Mouse (Mus musculus): ENCODE measurements around the gene Creb1. TPM values are rescaled to one million over a fixed set of nuclear protein-coding genes. Genes with fewer than 3 reads are reported as not detected.
"Not testable (repeated sequence)": the region's sequence is repeated elsewhere in the genome, so short reads cannot be mapped to it uniquely, and the experiment has no call there.

Gene Creb1
- total RNA-seq, 2 experiments from 2014 or later, result 31.2 to 36.9 TPM

- intact Hi-C loops (cut with DNase I), result loop anchor here (10.0 kb wide), 2 partner anchors 161 to 409 kb away; partner anchors contain the start of genes Ccnyl1 and Klf7
- peak; percentile 64 to 66 for DNase-seq
Measured at GRCm38 (mm10) chr1:64533471-64534443, 1.3 kb downstream of the Creb1 start.

- intact Hi-C loops (cut with DNase I), result loop anchor here (10.0 kb wide), 2 partner anchors 156 to 414 kb away; partner anchors contain the start of genes Ccnyl1 and Klf7
- DNase-seq, result no peak
Measured at GRCm38 (mm10) chr1:64538837-64539367, 6.5 kb downstream of the Creb1 start.

- DNase-seq, result no peak
- intact Hi-C loops (cut with DNase I), result loop anchor here (1.0 kb wide), 1 partner anchor 875 kb away; no protein-coding TSS in a partner anchor
Measured at GRCm38 (mm10) chr1:64543750-64544149, 11.3 kb downstream of the Creb1 start.

GRCm38 (mm10) chr1:64546070-64546469 is 13.6 kb downstream of the Creb1 start:
- no peak for DNase-seq
- intact Hi-C loops (cut with DNase I), result no loop called here

- intact Hi-C loops (cut with DNase I), result no loop called here
- no peak for DNase-seq
Measured at GRCm38 (mm10) chr1:64549380-64549779, 16.9 kb downstream of the Creb1 start.

- intact Hi-C loops (cut with DNase I), result no loop called here
- DNase-seq, result no peak
Measured at GRCm38 (mm10) chr1:64551908-64552307, 19.5 kb downstream of the Creb1 start.

- DNase-seq, result no peak
- intact Hi-C loops (cut with DNase I), result no loop called here
Measured at GRCm38 (mm10) chr1:64560105-64560504, 27.7 kb downstream of the Creb1 start.

- no peak for DNase-seq
- intact Hi-C loops (cut with DNase I), result no loop called here
Measured at GRCm38 (mm10) chr1:64568206-64568605, 35.8 kb downstream of the Creb1 start.

GRCm38 (mm10) chr1:64576022-64576421 is 43.6 kb downstream of the Creb1 start:
- intact Hi-C loops (cut with DNase I), result no loop called here
- DNase-seq, result no peak

- intact Hi-C loops (cut with DNase I), result no loop called here
Measured at GRCm38 (mm10) chr1:64576732-64577131, 44.3 kb downstream of the Creb1 start.

GRCm38 (mm10) chr1:64577911-64578310 is 45.5 kb downstream of the Creb1 start:
- DNase-seq; intact Hi-C loops (cut with DNase I): not testable (repeated sequence)

More at GRCm38 (mm10) chr1:64576732-64577131, 44.3 kb downstream of the Creb1 start:
- no peak for DNase-seq

- DNase-seq, result no peak
- intact Hi-C loops (cut with DNase I), result no loop called here
Measured at GRCm38 (mm10) chr1:64578801-64579200, 46.4 kb downstream of the Creb1 start.

- intact Hi-C loops (cut with DNase I), result no loop called here
- no peak for DNase-seq
Measured at GRCm38 (mm10) chr1:64598926-64599325, 66.5 kb downstream of the Creb1 start.

GRCm38 (mm10) chr1:64600413-64601077 is 68.1 kb downstream of the Creb1 start:
- intact Hi-C loops (cut with DNase I), result no loop called here
- DNase-seq, result no peak

GRCm38 (mm10) chr1:64601242-64601842 is 68.9 kb downstream of the Creb1 start:
- intact Hi-C loops (cut with DNase I), result no loop called here
- no peak for DNase-seq

- intact Hi-C loops (cut with DNase I), result no loop called here
- no peak for DNase-seq
Measured at GRCm38 (mm10) chr1:64603381-64603780, 70.9 kb downstream of the Creb1 start.

- intact Hi-C loops (cut with DNase I), result no loop called here
- DNase-seq, result no peak
Measured at GRCm38 (mm10) chr1:64609145-64609544, 76.7 kb downstream of the Creb1 start.

GRCm38 (mm10) chr1:64609976-64610375 is 77.5 kb downstream of the Creb1 start:
- no peak for DNase-seq
- intact Hi-C loops (cut with DNase I), result no loop called here

GRCm38 (mm10) chr1:64614311-64614710 is 81.9 kb downstream of the Creb1 start:
- intact Hi-C loops (cut with DNase I), result no loop called here
- no peak for DNase-seq

- intact Hi-C loops (cut with DNase I), result loop anchor here (5.0 kb wide), 3 partner anchors 302 to 958 kb away; no protein-coding TSS in a partner anchor
Measured at GRCm38 (mm10) chr1:64614801-64615345, 82.4 kb downstream of the Creb1 start.

More at GRCm38 (mm10) chr1:64614801-64615345, 82.4 kb downstream of the Creb1 start:
- DNase-seq, result no peak
